Mouse (Mus musculus) 416B (cell line): Measurements from ENCODE around the gene Ccnb1.
"Not testable (repeated sequence)": the region's sequence is repeated elsewhere in the genome, so short reads cannot be mapped to it uniquely, and the experiment has no call there.

Source experiments
- DNase-seq: peaks from one replicate; pipeline ENCODE4 v3.0.0; 2011; ENCODE audit warnings: low read depth

Gene Ccnb1

DNA sequence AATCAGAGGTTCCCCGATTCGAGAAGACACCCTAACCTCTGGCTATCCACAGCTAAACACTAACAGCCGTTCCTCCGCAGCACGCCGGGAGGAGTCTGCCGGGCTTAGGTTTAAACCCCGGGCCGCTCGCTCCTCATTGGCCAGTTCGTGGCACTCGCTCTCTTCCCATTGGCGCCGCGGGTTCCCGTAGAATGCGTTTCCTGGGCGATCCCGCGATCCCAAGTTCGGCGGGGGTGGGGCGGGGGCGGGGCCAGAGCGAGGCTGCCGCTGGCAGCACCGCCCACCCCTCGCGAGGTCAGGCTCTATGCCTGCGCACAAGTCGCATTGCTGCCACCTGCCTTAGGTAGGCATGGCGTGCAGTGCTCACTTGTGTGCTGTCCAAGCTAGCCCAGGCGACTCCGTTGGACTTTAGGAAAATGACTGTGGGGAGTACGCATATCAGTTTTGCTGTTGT lies at the start of gene Ccnb1:
Gene Ccnb1 (minus strand): TSS at position 157 of the 454 bp plus-strand sequence.
- peak; percentile 97 for DNase-seq

DNA sequence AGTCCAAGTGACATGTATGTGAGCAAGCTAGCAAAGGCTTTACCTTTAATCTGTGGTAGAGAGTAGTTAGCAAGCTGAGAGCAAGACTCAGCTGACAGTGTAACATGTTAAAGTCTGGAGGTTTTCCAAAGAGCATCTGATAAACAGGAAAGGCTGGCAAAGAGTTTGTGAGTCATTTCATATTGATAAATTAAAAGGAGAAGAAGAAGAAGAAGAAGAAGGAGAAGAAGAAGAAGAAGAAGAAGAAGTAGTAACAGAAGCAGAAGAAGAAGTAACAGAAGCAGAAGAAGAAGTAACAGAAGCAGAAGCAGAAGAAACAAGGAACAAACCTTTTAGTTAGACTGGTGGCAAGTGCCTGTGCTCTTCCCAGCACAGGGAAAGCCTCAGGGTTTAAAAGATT lies 48.4 kb upstream of the Ccnb1 start:
- no peak for DNase-seq

DNA sequence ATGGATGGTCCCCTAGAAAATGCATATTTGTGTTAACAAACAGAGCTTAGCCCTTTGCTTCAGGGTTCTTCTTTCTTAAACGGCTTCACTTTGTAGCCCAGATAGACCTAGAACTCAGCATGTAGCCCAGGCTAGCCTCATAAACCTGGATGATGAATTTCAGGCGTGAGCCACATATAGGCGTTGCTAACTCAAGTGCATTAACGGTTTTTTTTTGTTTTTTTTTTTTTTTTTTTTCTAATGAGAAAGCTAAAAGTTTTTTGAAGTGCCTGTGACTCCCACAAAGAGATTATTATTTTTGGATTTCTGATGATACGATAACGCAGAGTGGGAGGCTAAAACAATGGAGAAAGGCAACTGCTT lies 47.3 kb upstream of the Ccnb1 start:
- no peak for DNase-seq

DNA sequence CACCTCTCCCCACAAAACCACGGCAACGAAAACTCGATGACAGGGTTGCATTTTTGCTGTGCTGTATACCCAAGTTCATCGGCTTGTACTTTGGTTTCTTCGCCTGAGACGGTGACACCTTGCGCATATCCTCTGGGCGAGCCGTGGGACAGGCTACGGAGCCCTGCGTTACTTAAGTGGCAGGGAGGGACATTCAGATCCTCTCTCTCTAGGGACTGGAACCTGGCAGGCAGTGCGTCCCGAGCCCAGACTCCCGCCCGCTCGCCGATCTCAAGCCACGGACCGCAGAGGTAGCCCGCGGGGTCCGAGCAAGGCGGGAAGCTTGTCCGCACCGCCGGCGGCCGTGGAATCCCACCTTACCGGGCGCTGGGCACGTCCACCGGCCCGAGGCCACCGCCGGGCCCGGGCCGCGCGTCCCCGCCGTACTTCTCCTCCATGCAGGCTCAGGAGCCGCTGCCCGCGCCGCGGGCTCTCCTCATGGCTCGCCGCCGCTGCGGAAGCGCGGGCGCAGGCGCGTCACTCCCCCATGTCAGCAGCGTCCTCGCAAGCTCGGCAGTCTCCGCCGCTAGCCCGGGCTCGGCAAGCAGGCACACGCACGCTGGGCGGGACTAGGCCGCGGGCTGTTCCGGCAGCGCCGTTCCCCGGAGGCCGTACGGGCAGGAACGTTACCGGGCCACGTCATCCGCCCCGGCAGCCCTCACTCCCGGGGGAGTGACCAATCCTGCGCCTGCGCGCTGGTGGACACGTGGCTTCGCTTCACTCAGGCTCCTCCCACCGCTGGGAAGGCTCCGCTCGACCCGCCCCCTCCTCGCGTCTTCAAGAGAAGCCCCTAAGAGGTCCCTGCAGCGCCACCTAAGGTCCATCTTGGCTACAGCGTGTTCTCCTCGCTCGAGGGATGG lies 46.6 kb upstream of the Ccnb1 start, which contains the start of gene Slc30a5:
Gene Slc30a5 (minus strand): TSS at position 687 of the 899 bp plus-strand sequence.
- DNase-seq, result peak; percentile 99

DNA sequence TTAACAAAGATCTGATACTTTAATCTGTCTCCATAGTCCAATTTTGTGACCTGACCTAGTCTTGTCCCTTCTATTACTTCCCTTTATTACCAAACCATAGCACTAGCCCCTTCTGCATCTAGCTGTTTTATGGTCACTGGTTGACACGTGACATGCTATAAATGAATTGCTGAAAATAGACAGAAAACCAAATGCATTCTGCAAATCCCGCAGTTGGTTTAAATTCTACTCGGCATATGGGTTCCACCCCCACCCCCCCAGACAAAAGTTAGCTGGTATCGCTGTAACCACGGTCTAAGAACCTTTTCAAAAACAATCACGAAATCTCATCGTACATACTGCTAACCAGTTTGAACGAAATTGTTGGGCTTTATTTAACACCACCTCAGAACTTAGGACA lies 45.8 kb upstream of the Ccnb1 start:
- peak; percentile 71 for DNase-seq

DNA sequence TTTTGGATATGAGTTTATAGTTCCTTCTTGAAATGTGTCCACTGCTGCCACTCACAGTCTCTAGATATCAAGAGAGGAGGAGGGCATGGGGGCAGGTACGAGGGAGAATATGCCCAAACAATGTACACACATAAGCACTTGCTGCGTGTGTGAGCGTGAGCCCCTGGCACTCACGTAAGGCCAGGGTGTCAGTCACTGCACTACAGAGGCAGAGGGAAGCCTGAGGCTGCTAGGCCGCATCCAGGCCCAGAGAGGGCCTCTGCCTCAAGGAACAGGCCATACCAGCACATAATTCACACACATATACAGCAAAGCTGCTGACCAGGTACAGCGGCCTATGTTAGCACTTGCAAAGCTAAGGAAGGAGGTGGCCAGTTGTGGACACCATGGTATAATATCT lies 44.8 kb upstream of the Ccnb1 start:
- no peak for DNase-seq

DNA sequence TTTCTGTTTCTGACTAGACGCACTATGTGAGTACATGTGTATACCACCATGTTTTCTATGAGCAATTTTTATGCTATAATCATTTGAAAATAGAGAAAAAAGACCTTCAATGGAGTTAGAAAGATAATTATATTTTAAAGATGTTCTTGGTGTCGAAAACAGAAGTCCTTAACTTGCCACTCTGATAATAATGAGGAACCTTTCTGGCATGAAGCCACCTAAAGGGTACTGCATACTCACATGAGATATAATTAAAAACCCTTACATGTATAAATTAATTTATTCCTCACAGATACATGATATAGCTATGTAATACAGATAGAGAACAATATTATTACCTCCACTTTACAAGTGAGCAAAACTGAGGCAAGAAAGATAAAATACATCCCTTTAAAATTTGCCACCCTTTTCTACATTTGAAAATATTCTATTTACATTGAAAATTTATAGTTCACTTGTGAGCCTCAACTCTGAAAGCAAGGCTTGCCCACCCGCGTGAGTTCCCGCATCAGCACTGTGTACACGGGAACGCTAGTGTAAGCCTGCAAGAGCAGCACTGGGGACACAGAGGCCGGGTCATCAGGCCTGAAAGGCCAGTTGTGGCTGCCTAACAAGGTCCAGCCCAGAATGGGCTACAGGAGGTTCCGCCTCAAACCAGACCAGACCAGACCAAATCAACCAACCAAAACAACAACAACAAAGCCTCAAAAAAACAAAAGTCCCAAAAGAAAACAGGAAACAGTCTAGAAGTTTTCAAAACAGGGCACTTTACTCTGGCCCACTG lies 39.4 kb upstream of the Ccnb1 start:
- no peak for DNase-seq

DNA sequence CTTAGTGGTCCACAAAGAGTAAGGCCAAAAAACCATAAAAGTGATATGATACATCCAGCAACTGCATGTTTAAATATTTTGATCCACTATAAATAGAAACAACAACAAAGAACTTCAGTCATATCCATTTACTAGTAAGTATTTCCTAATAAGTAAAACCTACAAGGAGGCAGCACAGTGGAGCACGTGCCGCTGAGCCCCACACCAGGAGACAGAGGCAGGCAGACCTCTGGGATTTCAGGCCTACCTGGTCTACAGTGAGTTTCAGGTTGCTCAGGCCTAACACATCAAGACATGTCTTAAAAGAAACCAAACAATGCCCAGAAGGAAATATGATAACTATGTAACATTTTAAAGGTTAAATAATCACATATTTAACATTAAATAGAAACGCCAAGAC lies 38.5 kb upstream of the Ccnb1 start:
- no peak for DNase-seq

DNA sequence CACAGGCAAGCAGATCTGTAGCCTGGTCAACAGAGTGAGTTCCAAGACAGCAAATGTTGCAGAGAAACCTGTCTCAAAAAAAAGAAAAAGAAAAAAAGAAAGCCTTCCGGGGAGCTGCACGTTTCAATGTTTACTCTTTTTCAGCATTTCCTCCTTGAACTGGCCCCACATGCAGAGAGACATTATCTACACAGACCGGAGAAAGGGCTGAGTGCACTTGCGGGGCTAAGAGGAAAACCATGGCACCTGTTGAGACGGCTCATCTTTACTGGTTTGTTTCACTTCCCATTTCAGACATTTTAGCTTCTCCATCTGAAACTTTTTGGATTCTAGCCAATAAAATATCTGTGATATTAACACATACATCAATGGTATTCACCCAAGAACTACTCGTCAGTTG lies 37.9 kb upstream of the Ccnb1 start:
- no peak for DNase-seq

DNA sequence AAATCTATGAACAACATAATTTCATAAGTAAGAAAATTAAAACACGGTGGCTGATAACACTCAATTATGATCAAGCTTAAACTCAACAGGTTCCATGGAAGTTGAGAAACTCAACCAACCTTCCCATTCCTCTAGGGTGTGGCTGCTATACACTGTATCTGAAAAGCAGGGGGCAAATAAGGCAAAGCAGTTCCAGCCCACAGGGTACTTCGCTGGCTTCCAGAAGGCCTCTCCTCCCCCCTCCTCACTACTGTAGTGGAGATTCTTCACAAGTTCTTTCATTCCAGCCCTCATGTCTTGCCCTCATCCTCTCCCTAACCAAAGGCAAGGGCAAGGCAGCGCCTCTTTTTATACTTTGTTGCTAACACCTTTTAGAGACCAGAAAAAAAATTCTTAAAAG lies 37.5 kb upstream of the Ccnb1 start:
- no peak for DNase-seq

DNA sequence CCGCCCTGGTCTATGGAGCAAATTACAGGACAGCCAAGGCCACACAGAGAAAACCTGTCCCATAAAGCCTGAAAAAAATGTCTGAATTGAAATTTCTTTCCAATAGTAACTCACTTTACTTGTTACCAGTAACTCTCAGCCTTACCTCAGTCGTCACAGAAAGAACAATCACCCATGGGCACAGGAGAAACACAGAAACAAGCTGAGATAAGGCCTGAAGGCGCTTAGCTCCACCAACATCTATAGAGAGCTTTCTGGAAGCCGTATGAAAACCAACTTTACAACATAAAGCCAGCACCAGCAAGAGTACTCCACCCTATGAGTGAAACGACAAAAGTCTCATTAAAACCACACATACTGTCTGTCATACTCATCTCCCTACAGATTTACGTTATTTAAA lies 28.1 kb upstream of the Ccnb1 start:
- no peak for DNase-seq

DNA sequence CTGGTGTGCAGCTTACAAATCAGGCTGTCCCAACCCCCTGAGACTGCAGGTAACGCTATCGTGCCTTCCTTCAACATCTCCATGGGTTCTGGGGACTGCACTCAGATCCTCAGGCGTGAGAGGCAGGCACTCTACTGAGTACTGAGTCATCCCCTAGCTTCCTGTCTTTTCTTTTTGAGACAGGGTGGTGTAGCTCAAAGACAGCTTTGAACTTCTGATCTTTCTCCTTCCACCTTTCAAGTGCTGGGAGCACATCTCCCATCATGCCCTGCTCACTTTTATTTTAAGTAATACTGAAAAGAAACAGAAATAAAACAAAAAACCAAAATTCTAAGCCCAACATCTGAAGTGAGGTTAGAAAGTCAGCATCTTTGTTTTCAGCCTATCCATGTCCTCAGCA lies 19.4 kb upstream of the Ccnb1 start:
- no peak for DNase-seq

DNA sequence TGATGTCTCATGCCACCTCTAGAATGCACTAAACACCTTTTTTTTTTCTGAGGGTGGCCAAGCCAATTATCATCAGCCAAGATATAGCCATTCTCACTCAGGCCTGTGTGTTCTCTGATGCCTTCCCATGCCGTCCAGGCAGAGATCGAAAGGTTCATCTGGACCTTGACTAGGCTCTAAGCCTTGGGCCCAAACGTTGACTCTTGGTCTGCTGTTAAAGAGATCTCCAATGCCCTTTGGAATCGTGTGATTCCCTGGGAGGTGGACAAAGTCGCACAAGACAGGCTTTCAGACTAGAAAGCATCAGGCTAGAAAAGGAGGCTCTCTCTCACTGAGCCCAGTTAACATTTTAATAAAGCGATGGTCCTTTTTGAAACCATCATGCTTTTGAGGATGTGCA lies 10.8 kb upstream of the Ccnb1 start:
- DNase-seq, result no peak

DNA sequence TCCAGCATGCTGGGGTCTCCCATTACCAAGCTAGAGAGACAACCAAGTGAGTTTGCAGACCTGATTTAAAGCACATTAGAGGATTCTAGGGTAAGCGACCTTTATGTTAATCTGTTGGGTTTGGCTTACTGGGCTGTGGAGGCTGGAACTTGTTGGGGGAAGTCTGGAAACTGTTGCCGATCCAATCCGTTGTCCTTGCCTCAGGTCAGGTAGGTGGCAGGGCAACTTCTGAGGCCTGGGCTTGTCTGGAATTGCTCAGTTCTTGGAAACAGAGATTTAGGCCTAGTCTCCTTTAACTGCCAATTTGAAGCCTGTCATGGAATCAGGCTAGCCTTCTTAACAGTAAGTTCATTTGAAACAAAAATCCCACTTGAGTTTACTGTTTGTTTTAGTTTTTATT lies 2.7 kb upstream of the Ccnb1 start:
- no peak for DNase-seq

DNA sequence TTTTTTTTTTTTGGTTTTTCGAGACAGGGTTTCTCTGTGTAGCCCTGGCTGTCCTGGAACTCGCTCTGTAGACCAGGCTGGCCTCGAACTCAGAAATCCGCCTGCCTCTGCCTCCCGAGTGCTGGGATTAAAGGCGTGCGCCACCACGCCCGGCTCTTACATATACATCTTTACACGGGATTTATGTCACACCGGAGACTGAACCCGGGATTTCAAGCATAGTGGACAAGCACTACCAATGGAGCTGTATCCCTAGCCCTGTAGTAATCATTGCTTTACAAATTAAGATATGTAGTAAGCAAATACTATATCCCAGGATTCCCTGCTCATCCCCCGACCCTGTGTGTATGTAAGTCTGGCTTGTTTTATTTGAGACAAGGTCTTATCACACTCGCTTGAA lies 1.7 kb upstream of the Ccnb1 start:
- DNase-seq, result not testable (repeated sequence)

DNA sequence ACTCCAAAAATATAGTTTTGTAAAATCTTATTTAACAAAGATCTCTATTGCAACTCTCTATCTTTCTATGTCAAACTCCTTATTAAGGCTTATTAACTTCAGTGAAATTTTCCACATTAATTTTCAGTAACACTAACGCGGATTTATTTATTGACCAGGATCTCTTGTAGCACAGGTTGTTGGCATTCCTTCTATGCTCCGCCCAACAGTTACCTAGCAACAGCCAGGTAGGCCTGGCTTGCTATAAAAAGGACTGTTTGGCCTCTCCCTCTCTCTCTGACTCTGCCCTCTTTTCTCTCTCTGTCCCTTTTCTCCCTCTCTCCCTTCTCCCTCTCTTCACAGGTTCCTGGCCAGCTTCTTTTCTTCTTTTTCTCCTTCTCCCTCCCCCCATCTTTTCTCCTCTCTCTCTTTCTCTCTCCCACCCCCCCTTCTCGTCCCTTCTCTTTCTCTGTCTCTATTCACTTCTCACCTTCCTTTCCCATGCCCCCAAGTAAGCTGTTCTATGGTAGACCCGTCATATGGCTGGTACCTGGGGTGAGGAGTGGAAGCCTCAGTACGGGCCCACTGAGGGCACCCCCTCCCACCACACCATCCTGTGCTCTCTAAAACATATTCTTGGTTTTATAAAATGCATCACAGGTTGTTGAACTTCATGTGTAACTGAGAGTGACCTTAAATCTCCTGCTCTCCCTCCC lies 1.1 kb upstream of the Ccnb1 start:
- no peak for DNase-seq

DNA sequence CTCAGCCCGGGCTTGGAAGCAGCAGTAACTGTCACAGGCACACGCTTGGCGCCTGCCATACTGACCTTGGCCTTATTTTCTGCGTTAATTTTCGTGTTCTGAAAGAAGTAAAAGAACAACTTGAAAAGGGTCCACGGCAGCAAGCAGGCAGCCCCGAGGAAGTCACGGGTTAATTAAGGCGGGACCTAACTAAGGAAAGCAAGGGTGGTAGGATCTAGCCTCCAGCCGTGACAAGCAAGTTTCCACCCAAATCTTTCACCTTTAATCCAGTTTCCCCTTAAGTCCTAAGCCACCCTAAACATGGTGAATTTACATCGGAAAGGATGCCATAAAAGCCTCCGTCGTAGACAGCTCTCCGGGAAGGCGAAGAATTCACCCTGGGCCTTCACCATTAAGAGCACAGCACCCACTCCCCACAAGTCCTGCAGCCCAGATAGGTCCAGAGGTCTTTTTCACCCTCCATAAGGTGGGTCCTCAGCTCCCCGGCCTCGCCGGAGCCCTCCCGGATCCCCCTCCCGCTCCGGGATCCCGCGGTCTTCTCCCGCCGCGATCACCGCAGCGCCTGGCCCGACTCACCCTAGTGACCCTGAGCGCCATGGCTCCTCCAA lies 460 bp downstream of the Ccnb1 start:
- DNase-seq, result peak; percentile 56

DNA sequence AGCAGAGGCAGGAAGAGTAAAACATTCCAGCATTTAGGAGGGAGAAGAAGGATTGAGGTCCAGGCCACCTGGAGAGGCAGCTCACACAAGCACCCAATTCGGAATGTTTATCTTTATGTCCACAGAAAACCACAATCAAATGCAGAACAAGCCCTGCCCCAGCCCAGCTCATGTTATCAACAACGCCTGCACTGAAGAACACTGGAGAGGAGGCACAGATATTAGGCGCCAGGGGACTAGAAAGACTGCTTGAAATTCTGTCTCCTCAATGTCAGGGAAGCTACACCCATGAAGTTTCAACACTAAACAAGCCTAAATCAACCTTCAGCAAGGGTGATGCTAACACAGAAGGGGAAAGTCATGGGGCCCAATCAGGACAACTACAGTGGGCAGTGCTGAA lies 8.9 kb downstream of the Ccnb1 start:
- peak; percentile 14 for DNase-seq

DNA sequence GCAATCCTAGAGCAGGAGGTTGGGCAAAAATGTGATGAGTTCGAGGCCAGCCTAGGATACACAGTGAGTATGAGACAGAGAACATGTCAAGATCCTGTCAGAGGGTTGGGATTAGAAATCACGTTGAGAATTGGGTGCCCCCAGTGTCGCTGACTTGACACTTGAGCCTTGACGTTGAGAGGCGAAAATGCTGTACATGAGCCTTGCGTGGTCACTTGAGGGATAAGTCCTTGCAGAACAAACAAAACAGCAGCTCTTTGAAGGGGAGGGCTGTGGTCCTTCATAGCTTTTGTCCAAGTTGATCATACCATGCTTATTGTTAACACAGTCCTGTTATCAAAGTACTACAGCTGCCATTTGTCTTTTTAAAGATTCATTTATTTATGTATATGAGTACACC lies 9.7 kb downstream of the Ccnb1 start:
- peak; percentile 19 for DNase-seq

DNA sequence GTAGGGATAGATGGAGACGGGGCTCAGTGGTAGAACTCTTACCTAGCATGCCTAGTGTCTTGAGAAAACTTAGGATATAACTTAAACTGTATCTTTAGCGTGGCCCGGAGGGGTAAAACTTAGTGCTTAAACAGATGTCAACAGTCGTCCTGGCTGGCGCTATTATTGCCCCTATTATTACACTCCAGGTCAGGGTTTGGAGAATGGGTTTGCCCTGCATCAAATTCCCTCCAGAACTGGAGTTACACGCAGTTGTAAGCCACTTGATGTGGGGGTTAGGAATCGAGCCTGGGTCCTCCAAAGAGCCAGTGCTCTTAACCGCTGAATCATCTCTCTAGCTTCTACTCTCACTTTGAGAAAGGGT lies 10.3 kb downstream of the Ccnb1 start:
- DNase-seq, result no peak

DNA sequence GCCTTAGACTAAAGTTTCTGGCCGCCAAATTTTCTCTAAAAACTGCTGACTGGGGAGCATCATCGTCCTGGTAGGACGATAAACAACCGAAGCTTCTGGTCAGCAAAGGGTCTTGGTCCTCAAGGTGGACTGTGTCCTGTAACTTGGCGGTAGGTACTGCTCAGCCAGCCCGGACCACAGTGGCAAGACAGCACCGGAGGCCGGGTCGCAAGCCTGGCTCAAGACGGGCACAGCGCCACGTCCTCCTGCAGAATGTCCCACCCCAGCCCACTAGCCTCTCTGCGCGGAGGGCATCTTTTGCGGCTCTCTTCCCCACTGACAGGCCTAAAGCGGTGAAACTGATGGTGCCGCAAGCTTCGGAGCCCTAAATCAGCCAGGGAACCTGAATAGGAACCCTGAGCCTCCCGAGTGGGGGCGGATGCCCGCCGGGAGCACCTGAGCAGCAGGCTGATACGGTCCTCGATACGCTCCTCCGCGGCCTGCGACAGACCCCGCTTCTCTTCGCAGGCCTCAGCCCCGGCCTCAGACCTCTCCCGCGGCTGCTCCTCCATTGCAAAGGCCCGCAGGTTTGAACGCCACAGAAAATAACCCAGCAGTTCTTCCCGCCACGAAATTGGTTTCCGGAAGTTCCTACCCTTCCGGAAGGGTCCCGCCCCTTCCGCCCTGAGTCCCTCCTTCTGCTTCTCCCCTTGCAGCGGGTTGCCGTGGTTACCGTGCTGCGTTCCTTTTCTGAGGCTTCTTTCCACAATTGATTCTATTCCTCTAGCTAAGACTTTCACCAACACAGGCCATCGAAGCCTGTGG lies 10.9 kb downstream of the Ccnb1 start, which contains the start of gene Cenph:
Gene Cenph (minus strand): TSS at position 648 of the 804 bp plus-strand sequence.
- peak; percentile 91 for DNase-seq
